Mouse (Mus musculus): ENCODE measurements around the gene Bnc2.

The Bnc2 gene

DNA sequence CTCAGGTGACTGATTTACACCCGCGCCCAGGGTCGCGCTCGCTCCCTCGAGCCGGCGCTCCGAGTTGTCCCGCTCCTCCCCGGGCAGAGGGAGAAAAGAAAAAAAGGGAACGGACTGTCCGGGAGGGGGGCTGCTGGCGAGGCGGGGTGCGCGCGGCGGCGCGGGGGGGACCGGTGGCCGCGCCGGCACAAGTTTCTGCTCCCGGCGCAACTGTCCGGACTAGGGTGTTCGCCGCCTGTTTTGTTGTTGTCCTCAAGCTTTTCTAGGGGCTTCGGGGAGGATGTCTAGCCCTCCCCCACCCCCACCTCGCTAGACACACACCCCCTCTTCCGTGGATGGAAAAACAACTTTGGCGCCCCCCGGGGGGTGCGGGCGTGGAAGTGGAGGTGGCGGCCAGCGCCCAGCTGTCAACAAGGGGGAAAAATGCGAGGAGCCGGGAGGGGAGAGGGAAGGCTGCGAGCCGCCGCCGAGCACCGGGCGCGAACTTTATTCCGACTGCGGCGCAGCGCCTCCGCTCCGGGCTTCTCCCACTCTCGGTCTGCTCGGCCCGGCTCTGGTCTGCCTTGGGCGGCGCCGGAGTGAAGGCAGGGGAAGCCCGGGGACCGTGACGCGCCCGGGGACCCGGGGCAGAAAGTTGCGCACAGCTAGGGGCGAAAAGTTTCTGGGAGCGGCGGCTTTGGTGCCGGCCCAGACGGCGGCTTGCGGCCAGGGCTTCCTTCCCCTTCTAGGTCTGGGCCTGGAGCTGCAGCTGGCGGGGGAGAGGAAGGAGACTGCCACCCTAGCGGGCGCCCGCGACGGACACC is at the start of gene Bnc2:
Gene Bnc2, minus strand, starts transcription at position 105 of the 803 bp plus-strand sequence.
- DNase-seq, result peak; percentile 8

DNA sequence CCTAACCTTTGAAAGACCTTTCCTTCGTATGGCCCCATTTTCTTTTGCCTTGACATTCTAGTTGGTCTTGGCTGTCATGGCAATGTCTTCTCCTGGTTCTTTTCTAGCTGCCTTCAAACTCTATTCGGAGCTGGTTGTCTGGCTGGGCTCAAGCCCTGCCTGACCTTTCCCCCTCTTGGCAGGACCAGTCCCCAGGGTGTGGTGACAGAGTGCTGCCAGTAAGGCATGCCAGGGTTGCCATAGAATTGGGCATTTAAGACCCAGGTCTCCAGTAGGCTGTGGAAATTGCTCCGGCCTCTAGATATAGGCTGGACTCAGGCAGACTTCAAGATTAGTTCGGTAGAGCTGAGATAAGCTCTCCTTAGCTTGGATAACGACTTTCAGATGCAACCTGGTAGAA is 32.9 kb upstream of the Bnc2 start:
- no peak for DNase-seq

DNA sequence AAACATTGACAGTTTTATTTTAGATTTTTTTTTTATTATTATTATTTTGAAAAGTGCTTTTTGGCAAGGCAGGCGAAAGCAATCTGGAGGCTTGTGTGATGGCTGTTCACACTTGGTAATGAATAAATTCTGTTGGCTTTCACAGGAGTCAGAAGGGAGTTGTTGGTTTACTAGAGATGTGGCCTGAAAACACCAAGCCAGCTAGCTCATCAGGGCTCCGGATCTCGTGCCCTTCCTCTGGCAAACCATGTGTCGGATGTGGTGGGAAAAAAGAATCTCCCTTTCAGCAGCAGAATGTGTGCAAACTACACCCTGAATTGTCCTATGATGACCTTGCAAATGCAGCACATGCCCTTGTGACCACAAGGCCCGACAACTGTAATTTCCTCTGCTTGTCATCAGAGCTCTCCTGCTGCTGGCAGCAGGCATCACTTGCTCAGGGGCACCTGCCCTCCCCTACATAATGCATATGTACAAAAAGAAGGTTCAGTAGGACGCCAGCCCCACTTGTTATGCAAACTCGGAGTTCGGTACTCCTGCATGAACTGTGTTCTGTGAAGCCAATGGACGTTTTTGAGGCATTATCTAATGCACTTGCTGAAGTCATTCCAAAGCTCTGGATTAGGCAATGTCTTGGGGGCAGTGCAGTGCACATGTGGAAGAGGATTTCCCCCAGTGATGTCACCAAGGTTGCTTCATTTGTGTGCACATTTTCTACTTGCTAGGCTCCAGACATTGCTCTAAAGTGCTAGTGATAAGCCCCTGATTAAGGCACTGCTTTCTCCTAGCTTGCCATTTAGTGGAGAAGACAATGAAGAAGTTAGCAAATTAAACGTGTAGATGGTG is 10.7 kb upstream of the Bnc2 start:
- no peak for DNase-seq

DNA sequence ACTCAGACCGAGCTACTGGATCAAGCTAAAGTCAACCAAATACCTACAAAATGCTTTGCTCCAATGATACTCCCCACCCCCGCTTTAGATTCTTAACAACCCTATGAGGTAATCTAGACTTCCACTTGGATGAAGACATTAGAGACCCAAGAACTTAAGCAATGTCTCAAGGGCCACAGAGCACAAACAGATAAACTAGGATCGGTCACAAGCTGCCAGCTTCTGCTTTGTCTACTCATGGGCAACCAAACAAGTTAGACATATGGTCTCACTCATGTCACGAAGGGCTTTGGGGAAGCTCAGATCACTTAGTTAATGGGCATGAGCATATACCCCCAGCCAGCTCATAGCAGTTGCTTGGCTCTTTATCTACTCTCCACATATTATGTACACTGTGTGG is 9.9 kb upstream of the Bnc2 start:
- no peak for DNase-seq

DNA sequence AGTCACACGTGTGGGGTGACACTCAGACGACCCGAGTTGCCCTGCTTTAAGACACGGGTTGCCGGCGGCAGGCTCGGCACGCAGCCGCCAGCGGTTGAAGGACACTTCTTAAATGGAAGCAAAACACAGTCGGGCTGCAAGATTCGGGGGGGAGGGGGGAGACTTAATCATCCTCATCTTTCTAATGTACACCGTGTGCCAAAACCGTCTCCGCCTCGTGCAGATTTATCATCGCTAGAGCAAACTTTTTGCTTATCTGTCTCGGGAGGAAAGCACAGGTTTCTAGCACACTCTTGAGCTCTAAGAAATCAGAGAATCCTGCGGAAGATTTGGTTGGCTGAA is 870 bp upstream of the Bnc2 start:
- DNase-seq, result peak; percentile 14

DNA sequence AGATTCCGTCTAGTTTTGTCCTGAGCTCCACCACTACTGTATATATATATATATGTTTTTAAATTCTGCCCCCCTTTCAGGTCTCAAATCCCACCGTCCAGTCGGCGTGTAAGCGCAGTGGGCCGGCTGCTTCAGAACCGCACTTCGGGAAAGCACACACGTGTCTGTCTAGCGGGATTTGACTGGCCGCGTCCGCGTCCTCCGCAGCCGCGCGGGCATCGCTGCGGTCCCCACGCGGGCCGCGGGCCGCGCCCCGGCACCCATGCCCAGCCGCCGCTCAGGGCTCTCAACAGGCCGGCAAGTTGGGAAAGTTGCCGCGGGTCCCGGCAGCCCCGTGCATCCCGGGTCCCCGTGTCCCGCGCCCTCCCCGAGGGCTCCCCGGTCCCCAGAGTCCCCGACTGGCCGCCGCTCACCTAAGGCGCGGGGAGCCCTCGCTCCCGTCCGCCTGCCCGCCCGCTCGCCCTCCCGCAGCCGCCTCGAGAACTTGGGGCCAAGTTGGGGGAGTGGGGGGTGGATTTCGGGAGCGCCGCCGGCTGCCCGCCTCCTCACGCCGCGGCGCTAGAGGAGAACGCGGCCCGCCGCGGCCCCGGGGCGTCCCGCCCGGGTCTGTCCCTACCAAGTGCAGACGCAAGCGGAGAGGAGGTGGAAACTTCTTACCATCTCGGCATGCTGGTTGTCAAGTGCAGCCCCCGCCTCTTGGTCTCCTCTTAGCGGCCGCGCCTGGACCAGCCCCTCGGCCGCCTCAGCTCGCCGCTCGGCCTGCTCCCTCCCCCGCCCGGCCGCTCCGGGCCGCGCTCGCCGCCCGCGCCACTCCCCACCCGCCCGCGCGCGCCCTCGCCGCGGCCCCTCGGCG is 531 bp downstream of the Bnc2 start:
- peak; percentile 37 for DNase-seq

DNA sequence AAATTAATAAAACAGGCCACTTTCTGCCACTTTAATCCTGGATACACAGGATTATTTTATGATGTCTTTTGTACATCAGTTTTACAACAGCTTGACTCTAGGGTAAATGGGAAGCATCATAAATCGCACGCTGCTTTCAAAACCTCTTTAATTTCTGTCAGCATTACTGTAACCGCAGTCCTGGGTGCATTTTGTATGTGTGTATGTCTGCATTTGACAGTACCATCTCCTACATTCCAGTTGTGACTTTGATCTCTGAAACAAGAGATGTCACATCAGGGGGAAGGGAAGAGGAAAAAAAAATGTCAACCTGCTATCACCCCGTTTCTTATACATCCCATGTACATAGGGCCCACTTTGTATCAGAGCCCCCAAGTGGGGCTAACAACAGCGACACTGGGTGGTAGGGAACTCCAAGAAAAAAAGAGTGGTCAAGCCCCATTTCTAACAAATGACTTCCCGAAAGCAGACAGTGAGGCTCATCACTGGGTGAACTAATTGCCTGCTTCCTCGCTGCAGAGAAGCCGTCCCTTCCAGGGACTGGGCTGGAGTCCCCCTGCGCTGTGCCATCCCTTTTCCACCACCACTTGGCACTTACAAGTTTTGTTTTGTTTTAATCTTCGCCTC is 1.3 kb downstream of the Bnc2 start:
- no peak for DNase-seq

DNA sequence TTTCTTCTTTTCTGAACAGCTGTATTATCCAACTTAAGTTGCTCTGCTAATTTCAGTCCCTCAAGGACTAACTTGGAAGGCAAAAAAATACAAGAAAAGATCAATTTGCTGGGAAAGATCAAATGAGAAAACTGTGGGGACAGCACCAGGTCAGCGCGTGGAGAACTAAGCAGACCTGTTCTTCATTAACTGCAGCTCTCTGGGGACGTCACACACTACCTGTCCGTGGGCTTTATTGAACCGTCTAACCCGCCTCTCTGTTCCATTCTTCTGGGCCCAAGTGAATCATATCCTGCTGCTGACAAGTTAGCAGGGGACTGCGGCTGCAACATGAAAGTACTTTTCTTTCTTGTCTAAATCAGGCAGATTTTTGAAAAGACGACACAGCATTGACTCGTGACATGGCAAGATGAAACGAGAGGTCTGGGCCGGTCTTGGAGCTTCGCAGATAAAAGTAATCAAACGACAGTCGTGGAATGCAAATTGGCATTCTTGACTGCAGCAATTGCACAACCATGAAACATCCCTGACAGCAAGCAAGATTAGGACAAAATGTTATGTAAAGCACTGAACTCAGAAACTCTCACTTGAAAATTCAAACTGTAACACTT is 2.8 kb downstream of the Bnc2 start:
- peak; percentile 45 for DNase-seq

DNA sequence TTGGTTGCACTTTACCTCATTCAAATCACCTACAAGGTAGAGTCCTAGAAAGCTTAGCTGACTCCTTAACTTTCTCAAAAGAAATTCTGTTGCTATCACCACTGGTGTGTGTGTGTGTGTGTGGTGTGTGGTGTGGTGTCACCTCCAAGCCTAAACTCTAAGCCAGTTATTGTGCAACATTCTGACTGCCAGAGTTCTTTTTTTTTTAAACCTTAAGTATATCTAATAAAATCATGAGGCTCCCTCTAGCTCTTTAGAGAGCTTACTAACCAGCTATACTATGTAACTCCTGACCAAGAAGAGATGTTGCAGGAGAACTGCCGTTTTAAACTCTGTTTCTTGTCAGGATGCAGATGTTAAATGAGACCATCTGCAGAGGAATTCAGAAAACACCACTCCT is 4.1 kb downstream of the Bnc2 start:
- DNase-seq, result peak; percentile 17

DNA sequence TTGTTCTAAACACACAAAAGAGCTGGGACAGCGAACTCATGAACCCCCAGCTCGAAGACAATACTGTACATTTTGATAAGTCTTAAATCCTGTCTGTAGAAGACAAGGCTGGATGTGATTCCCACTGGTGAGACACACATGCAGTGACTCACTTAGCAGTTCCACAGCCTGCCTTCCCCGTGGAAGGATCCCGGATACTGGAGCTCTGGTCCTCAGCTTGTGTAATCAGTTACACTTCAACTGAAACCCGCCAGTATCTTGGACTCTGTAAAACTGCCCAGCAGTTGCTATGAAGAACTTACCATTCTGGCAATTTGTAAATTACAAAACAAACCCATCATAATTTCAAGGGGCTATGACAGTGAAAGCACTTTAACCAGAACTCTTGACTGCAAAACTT is 5.4 kb downstream of the Bnc2 start:
- peak; percentile 18 for DNase-seq

DNA sequence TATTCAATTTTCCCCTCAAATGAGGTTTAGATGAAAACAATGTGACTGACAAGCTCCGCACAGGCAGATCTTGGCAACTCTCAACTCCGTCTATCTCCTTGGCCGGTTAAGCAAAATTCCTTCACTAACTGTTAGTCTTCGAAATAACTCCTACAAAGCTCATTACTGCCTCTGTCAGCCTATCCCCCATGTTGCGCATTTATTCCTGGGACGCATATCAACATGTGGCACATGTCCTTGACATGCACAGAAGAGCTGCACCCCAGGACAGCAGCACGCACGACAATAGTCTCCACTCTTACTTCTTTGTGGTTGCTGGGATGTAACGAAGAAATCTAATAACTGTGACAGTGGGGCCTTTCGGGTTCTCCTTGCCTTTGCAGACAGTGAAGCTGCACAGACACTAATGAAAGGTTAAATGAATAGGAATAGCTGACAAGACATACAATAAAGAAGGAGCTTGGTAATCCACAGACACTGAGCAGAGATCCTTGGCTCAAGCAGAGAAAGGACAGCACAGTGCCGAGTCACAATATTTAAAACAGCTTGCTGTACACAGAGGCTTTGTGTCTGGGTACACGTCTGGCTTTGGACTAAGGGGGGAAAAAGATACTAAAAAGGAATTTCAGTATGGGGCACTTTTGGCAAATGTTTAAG is 6.0 kb downstream of the Bnc2 start:
- no peak for DNase-seq

DNA sequence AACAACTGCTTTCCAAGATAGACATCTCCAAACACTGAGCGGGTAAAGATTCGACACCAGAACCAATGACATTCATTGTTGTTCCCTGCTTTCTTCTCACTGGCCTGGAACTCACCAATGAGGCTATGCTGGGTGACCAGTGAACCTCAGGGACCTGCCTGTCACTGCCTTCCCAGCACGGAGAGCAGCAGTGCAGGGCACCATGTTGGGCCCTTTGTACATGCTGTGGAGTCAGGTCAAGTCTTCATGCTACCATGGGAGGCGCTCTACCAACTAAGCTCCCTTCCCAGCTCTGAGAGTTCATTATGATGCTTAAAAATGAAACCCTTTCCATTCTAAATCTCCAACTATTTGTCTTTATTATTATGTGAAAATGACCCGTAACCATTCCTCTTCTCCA is 6.8 kb downstream of the Bnc2 start:
- DNase-seq, result no peak

DNA sequence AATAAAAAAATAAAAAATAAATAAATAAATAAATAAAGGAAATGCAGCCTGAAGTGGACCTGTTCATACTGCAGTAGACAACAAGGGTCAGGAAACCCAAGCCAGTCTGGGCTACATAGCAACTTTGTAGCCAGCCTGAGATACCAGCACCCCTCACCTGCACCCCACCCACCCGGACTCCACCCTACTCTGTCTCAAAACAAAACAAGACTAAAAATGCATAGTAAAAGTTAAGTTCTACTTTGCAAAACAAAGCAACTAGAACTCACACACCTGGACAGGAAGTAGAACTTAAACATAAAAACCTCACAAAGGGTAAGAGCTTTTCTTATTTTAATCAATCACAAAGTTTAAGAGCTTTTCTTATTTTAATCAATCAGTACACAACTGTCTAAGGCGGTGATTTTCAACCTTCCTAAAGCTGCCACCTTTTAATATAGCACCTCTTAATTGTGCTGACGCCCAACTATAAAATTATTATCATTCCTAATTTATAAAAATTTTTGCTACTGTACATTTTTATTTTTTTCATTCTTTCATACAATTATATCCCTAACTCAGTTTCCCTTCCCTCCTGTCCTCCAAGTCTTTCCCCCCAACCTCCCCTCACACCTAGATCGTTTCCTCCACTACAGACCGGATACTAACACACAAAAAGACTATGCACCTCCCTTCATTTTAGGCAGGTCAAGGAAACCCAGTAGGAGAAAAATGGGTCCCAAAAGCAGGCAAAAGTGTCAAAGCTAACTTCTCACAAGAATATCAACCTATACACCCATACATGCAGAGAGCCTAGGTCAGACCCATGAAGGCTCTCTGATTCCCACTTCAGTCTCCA is 12.6 kb downstream of the Bnc2 start:
- DNase-seq, result no peak

DNA sequence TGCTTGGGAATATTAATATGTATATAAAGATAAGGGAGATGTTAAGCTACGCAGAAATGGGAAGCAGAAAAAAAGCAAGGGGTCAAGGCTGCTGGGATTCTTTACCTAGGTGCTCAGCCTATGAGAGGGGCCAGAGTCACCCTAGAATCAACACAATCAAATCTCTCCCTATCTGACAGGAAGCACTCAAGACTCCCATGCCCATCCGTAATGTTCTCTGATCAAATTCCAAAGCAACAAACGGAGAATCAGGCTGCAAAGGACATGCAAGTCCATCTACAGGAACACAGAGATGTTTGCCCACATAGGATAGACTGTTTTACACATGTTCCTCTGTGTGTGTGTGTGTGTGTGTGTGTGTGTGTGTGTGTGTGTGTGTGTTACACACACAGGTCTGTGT is 13.7 kb downstream of the Bnc2 start:
- DNase-seq, result no peak

DNA sequence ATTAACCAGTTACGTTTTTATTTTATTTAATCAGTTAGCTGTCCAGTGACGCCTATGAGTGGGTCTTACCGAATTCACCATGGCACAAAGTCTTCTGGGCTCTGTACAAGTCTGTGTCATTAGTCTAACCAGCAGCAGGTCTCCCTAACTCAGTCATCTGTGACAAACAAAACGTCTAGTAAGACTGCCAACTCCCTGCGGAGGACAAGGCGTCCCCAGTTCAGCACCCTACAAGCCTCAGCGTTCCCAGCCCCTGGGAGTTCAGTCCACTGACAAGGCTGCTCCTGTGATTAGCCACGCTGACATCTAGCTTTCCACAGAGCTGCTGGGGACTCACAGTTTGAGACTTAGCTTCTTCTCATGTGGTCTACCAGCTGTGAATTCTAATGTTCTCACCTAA is 23.3 kb downstream of the Bnc2 start:
- no peak for DNase-seq

DNA sequence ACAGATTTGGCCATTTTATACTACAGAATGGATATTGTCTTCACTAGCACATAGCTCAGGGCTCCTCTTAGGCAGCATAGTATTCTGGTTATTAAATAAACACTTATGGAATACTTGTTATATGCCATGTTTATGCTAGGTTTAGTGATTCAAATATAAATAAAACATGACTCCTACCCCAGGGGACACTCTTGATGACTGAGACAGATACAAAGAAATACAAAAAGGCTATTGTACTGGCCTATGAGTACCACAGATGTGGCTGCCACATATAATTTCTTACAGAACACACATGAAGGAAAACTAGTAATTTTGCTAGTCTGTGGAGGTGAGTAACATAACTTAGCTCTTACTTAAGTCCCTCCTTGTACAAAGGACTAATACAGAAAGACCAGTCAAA is 28.5 kb downstream of the Bnc2 start:
- DNase-seq, result no peak

DNA sequence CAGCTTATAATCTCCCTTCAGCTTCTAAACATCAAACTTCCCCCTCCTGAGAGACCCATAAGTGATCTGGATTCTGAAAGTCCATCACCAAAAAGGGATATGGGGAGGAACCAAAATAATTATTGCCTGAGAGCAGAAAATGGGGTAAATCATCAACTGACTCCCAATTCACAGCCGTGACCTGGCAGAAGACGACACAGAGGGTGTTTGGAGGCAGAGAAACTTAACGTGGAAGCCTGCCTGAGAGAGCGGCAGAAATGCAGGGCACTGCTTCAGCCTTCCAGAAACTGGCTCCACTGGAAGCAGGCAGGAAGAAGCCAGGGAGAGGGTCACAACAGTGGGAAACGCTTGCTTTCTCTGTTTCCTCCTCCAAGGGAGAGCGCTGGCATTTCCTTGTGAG is 35.9 kb downstream of the Bnc2 start:
- no peak for DNase-seq

DNA sequence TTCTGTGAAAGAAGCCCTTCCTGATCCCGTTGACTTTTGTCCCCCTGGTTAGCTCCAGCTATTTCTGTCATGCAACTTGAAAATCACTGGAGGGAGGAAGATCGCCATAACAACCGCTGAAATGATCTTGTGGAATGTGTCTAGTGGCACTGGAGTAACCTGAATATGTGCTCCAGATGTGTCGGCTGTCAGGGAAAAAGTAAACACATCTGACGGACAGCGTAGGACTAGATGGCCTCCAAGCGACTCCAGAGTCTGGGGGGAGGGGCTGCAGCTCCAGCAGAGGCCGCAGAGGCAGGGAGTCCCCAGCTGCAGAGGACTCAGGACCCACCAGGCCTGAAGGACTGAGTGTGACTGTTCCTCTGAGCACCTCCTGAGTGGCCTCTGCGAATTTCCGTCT is 37.4 kb downstream of the Bnc2 start:
- peak; percentile 21 for DNase-seq

DNA sequence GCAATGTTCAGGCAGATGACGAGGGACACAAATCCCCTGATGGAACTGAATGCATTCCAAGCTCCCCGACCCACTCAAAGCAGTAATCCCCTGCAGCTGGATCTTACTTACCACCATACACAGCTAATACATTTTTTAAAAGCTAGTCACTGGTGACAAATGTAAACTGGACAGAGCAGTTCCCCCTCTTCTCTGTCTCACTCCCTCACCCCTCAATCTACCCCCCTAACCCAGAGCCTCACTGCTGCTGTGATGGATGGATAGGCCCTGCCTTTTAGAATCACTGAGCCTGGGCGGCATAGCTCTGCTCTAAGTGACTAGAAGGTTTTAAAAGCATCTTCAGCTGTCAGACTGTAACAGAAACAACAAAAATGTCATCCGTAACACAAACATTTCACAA is 40.3 kb downstream of the Bnc2 start:
- DNase-seq, result no peak

DNA sequence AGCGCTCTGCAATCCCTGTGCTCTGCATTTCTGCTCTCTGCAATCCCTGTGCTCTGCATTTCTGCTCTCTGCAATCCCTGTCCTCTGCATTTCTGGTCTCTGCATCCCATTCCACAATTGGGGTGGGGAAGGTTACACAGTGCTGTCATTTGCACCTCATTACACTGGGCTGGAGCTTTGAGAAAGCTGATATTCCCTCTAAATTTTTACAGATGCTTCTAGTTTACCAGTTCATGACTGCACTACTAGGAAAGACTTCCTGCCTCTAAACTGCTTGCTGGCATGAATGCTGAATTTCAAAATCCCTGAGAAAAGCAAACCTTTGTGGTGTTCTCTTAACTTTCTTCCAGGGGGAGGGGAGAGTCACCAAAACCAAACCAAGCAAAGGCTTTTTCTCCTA is 41.1 kb downstream of the Bnc2 start:
- DNase-seq, result peak; percentile 14
